Mouse (Mus musculus) hindbrain, embryonic 16.5 days (tissue): ENCODE data around the gene 1600014C23Rik. TPM values are rescaled to one million over a fixed set of nuclear protein-coding genes. Genes with fewer than 3 reads are reported as not detected.

Experiments
- ATAC-seq: fragments of 200-750 bp; cut with Nextera tagmentation; 2 replicates; pipeline ENCODE4 v1.8.0; 2017; ENCODE audit warnings: moderate TSS enrichment, moderate library complexity
- H3K27ac ChIP-seq: fragments of 300-500 bp; sonication (generic); 2 replicates; pipeline ENCODE4 v1.5.1; 2014; ENCODE audit warnings: low read depth, mild to moderate bottlenecking, control low read depth, low read length, moderate library complexity
- H3K27me3 ChIP-seq: fragments of 300-500 bp; sonication (generic); replicated peaks from 2 replicates; pipeline ENCODE4 v1.6.1; 2014; ENCODE audit warnings: low read length; ENCODE audit not compliant: control insufficient read depth, insufficient read depth
- H3K36me3 ChIP-seq: fragments of 300-500 bp; sonication (generic); 2 replicates; pipeline ENCODE4 v1.6.1; 2014; ENCODE audit warnings: mild to moderate bottlenecking, low read length, moderate library complexity, mixed read lengths; ENCODE audit not compliant: control insufficient read depth, insufficient read depth
- H3K4me1 ChIP-seq: fragments of 300-500 bp; sonication (generic); 2 replicates; pipeline ENCODE4 v1.6.1; 2014; ENCODE audit warnings: low read depth, low read length; ENCODE audit not compliant: control insufficient read depth, insufficient read depth
- H3K4me2 ChIP-seq: fragments of 300-500 bp; sonication (generic); 2 replicates; pipeline ENCODE4 v1.6.1; 2014; ENCODE audit warnings: mild to moderate bottlenecking, low read length, control low read depth, moderate library complexity
- H3K4me3 ChIP-seq: fragments of 300-500 bp; sonication (generic); 2 replicates; pipeline ENCODE4 v1.5.1; 2014; ENCODE audit warnings: mild to moderate bottlenecking, low read length, control low read depth, moderate library complexity
- H3K9ac ChIP-seq: fragments of 300-500 bp; sonication (generic); 2 replicates; pipeline ENCODE4 v1.6.1; 2014; ENCODE audit warnings: low read depth, mild to moderate bottlenecking, control low read depth, low read length, moderate library complexity
- H3K9me3 ChIP-seq: fragments of 300-500 bp; sonication (generic); 2 replicates; pipeline ENCODE4 v1.6.1; 2014; ENCODE audit warnings: mild to moderate bottlenecking, low read length, moderate library complexity; ENCODE audit not compliant: control insufficient read depth
- WGBS: fragments of 180-500 bp; shearing (Covaris S2); extraction: QIAGEN DNeasy Blood & Tissue Kit; methylation state at CpG from one replicate; pipeline ENCODE4 v1.1.7; 2014; 5-methylcytosine and 5-hydroxymethylcytosine counted together
- polyA plus RNA-seq: library from polyadenylated mRNA; unstranded; fragments of >200 nt; fragmentation: Nextera tagmentation; extraction: Ambion mirVana; gene quantifications from 2 replicates; pipeline ENCODE4 v1.2.1, GENCODE M21; 2015

1600014C23Rik gene
- polyA plus RNA-seq, 1 experiment from 2014 or later, result 0.66 TPM

GRCm38 (mm10) chr17:45733038-45733734 lies 458 bp downstream of the 1600014C23Rik start:
- ATAC-seq, result peak; percentile 16; the same call in 1 of the 2 replicates
- 44% methylated on average over 18 of the region's 19 CpGs for WGBS

GRCm38 (mm10) chr17:45731172-45731864 lies 2.3 kb downstream of the 1600014C23Rik start:
- Histone ChIP-seq H3K9ac (no peak overlapping the region), H3K4me2 (no peak overlapping the region; the same call in 1 of the 2 replicates), H3K4me1 (peaks cover 29% of the 10 kb centered on the region), H3K4me3 (no peak overlapping the region), H3K27ac (no peak overlapping the region), H3K27me3 (no peaks in the 10 kb centered on the region; the same call in 1 of the 2 replicates), H3K36me3 (no peaks in the 10 kb centered on the region), H3K9me3 (no peaks in the 10 kb centered on the region)
- WGBS, result 26% methylated on average over 9 of the region's 9 CpGs
- ATAC-seq, result 0 out of 2 replicates have a peak, but pooled peaks have one; percentile 13

More at GRCm38 (mm10) chr17:45733038-45733734, 458 bp downstream of the 1600014C23Rik start:
- no peaks in the 10 kb centered on the region for H3K36me3 ChIP-seq
- H3K27ac ChIP-seq, result peak overlapping the region; percentile 75; the same call in 1 of the 2 replicates
- H3K27me3 ChIP-seq, result no peaks in the 10 kb centered on the region; the same call in 1 of the 2 replicates
- peak overlapping the region; percentile 72 for H3K9ac ChIP-seq
- H3K4me2 ChIP-seq, result peak overlapping the region; percentile 93
- no peak overlapping the region; the same call in 1 of the 2 replicates for H3K4me3 ChIP-seq
- peaks cover 32% of the 10 kb centered on the region for H3K4me1 ChIP-seq
- H3K9me3 ChIP-seq, result no peaks in the 10 kb centered on the region

GRCm38 (mm10) chr17:45730696-45731095 lies 2.9 kb downstream of the 1600014C23Rik start:
- H3K27ac ChIP-seq, result no peak overlapping the region
- H3K27me3 ChIP-seq, result no peaks in the 10 kb centered on the region; the same call in 1 of the 2 replicates
- H3K4me3 ChIP-seq, result no peak overlapping the region
- no peak overlapping the region for H3K9ac ChIP-seq
- no peaks in the 10 kb centered on the region for H3K36me3 ChIP-seq
- no peaks in the 10 kb centered on the region for H3K9me3 ChIP-seq
- H3K4me1 ChIP-seq, result peaks cover 23% of the 10 kb centered on the region
- WGBS, result 95% methylated on average over 4 of the region's 4 CpGs
- no peak for ATAC-seq
- H3K4me2 ChIP-seq, result no peak overlapping the region

- H3K4me3 ChIP-seq, result no peak overlapping the region
- H3K9ac ChIP-seq, result no peak overlapping the region
- H3K27me3 ChIP-seq, result no peaks in the 10 kb centered on the region; the same call in 1 of the 2 replicates
- H3K27ac ChIP-seq, result no peak overlapping the region
- ATAC-seq, result no peak
- no peaks in the 10 kb centered on the region for H3K36me3 ChIP-seq
- no peaks in the 10 kb centered on the region for H3K9me3 ChIP-seq
- H3K4me2 ChIP-seq, result no peak overlapping the region
- H3K4me1 ChIP-seq, result peaks cover 10% of the 10 kb centered on the region
- 62% methylated on average over 10 of the region's 10 CpGs for WGBS
These were observed 4.3 kb downstream of the 1600014C23Rik start for GRCm38 (mm10) chr17:45729387-45729786.

- Histone ChIP-seq H3K36me3 (no peaks in the 10 kb centered on the region), H3K27me3 (no peaks in the 10 kb centered on the region; the same call in 1 of the 2 replicates), H3K4me3 (no peak overlapping the region), H3K9ac (no peak overlapping the region), H3K9me3 (no peaks in the 10 kb centered on the region), H3K4me2 (no peak overlapping the region), H3K27ac (no peak overlapping the region), H3K4me1 (peaks cover 5% of the 10 kb centered on the region)
- WGBS, result 64% methylated on average over 8 of the region's 8 CpGs
- ATAC-seq, result no peak
These were observed 5.5 kb downstream of the 1600014C23Rik start for GRCm38 (mm10) chr17:45727983-45728723.

- Histone ChIP-seq H3K4me2 (no peak overlapping the region), H3K27ac (no peak overlapping the region), H3K4me1 (peaks cover 10% of the 10 kb centered on the region), H3K36me3 (no peaks in the 10 kb centered on the region), H3K9me3 (no peaks in the 10 kb centered on the region), H3K27me3 (no peaks in the 10 kb centered on the region; the same call in 1 of the 2 replicates), H3K9ac (no peak overlapping the region), H3K4me3 (no peak overlapping the region)
- WGBS, result 93% methylated on average over 2 of the region's 2 CpGs
- ATAC-seq, result no peak
These were observed 6.2 kb downstream of the 1600014C23Rik start for GRCm38 (mm10) chr17:45727481-45727880.

- Histone ChIP-seq H3K4me2 (no peak overlapping the region), H3K36me3 (no peaks in the 10 kb centered on the region), H3K9ac (no peak overlapping the region), H3K4me3 (no peak overlapping the region), H3K9me3 (no peaks in the 10 kb centered on the region), H3K4me1 (peaks cover 12% of the 10 kb centered on the region), H3K27me3 (no peaks in the 10 kb centered on the region; the same call in 1 of the 2 replicates), H3K27ac (no peak overlapping the region)
- no peak for ATAC-seq
- 80% methylated on average over 7 of the region's 7 CpGs for whole genome bisulfite sequencing
These were observed 7.4 kb downstream of the 1600014C23Rik start for GRCm38 (mm10) chr17:45726249-45726648.

GRCm38 (mm10) chr17:45724574-45724921 lies 9.1 kb downstream of the 1600014C23Rik start:
- H3K27me3 ChIP-seq, result no peaks in the 10 kb centered on the region
- no peak overlapping the region; the same call in 1 of the 2 replicates for H3K4me3 ChIP-seq
- H3K4me2 ChIP-seq, result no peak overlapping the region
- no peaks in the 10 kb centered on the region for H3K9me3 ChIP-seq
- H3K36me3 ChIP-seq, result no peaks in the 10 kb centered on the region
- H3K9ac ChIP-seq, result no peak overlapping the region
- peak overlapping the region; percentile 37; the same call in 1 of the 2 replicates for H3K27ac ChIP-seq
- H3K4me1 ChIP-seq, result peaks cover 12% of the 10 kb centered on the region
- 83% methylated on average over 10 of the region's 10 CpGs for WGBS
- ATAC-seq, result peak; percentile 34
